Mouse (Mus musculus) frontal cortex, adult 2 months (tissue): ENCODE data around the gene Gnat3. TPM values are rescaled to one million over a fixed set of nuclear protein-coding genes. Genes with fewer than 3 reads are reported as not detected.

ENCODE experiments used
- DNase-seq, 2 experiments: peaks; one replicate each; pipeline ENCODE4 v3.0.0; 2022; ENCODE audit warnings: low spot score in 1 of 2; ENCODE audit errors: extremely low spot score in 1 of 2
- polyA plus RNA-seq: library from polyadenylated mRNA; depleted of rRNA; stranded (reverse); fragments of >200 nt; gene quantifications from 2 replicates; pipeline ENCODE4 v1.2.3, GENCODE M21; 2012; rRNA removed

Gene Gnat3
- polyA plus RNA-seq, 1 experiment, result not detected

DNA sequence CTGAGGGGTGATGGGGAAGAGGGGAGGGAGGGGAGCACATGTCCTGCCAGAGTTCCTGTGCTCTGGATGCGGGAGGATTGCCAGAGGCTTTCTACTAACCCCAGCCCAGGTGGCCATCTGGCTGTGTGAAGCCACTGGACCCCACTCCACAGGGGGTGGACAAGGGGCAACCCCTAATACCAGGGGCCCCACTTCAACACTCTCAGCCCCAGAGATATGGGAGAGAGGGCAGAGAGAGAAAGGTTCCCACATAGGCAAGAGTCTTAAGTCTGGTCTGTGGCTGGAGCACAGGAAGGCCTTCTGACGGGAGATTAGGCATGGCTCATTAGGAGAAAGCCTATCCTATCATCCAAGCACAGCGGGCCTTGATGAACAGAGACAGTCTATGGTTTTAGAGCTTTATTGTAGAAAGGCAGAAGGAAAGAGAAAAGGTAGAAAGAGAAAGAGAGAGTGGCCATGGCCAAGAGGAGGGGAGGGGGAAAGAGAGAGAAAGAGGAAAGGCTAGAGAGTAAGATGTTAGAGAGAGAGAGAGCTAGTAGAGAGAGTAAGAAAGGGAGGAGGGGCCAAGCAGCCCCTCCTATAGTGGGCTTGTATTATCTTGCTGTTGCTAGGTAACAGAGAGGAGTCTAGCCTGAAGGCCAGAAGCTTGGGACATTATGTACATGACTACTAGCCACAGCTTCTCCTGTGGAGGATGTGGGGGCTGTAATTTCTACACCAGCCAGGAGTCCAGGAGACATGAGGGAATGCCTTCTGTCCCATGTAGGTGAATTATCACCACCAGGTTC is 42.7 kb downstream of the Gnat3 start:
- no peak for DNase-seq

GRCm38 (mm10) chr5:18006157-18006556 is 43.8 kb downstream of the Gnat3 start:
- no peak for DNase-seq

GRCm38 (mm10) chr5:18007067-18007466 is 44.7 kb downstream of the Gnat3 start:
- DNase-seq, result no peak

DNA sequence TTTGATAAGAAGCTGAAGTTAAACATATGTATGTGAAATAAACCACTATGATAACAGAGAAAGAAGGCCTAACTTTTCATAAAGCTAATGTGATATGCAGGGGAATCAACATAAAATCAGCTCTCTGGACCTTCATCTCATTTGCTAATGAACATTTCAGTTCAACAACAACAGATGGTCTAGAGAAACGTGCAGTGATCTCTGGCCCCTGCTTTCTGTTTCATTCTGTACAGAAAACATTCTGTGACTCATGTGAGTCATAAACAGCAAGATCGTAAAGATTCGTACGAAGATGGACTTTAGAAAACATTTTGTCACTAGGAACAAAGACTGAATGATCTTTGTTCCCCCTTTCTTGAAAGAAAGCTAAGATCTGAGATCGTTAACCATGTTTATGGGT is 48.0 kb downstream of the Gnat3 start:
- DNase-seq, result no peak

- DNase-seq, result no peak
Measured at GRCm38 (mm10) chr5:18013196-18013595, 50.8 kb downstream of the Gnat3 start.

DNA sequence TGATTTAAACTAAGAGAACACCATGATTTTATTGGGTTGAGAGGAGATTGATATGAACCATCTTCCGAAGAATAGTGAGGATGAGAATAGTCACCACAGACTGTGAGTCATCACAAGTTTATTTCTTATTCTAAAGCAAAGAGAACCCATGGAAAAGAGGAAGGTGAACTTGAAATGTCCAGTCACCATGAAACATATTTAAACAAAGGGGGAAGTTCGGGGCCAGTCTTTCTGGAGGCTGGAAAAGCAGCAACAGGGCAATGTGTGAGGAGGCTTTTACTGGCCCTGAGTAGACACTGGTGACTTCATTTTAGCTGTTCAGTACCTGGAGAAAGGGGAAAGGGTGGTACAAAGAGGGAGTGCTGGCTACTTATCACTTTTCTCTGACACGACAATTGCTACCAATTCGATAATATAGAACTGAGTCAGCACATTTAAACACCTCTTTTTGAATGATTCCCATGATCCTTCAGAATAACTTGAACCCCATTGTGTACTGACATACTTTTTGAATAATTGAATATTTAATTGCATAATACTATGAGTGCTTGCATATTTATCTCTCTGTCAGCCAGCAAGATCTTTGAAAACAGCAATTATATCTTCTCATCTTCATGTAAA is 52.0 kb downstream of the Gnat3 start:
- DNase-seq, result no peak

DNA sequence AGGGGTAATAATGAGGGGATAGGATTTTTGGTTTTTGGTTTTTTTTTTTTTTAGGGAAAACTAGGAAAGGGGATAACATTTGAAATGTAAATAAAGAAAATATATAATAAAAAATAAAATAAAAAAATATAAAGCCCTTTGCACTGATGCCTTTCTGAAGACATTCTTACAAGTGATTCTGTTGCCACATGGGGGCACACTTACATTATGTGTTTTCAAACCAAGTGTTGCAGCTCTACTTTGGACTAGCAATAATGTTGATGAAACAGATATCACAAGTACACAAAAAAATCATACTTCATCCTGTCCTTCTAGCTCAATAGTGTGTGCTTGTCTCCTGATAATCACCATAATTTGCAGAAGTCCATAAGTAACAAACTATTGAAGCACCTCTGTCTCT is 61.0 kb downstream of the Gnat3 start:
- peak; percentile 20 to 73 for DNase-seq

- no peak for DNase-seq
Measured at GRCm38 (mm10) chr5:18027531-18027930, 65.2 kb downstream of the Gnat3 start.

DNA sequence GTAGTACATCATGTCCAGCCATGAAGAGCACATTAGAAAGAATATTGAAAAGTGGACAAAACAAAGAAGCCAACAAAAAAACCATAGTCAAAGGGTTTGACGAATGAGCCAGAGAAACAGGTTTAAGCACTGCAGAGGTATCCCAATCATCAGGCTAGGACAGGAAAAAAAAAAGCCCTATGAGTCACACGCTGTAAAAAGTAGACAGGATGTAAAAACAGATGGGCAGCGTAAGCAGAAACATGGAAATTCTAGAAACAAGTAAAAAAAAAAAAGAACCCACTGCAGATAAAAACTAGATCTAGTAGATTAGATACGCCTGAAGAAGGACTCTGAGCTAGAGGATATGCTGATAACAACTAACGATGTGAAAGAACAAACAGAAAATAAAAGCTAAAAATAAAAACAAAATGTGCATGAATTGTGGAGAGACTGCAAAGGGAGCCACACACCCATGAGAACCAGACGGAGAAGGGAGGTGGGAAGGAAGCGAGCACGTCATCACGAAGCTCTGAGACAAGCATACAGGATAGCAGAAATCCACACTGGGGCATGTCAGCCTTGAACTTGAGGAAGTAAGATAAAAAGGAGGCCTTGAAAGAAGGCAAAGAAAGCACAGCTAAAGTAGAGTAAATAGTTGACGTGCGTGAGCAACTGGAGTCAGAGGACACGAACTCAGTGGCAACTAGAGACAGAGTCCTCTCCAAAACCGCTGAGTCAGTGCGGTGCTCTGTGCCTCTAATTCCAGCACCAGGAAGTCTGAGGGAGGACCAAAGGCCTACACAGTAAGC is 73.7 kb downstream of the Gnat3 start:
- peak in 1 of 2 experiments; percentile 52 for DNase-seq

- DNase-seq, result peak in 1 of 2 experiments; percentile 77
Measured at GRCm38 (mm10) chr5:18043022-18043421, 80.7 kb downstream of the Gnat3 start.

DNA sequence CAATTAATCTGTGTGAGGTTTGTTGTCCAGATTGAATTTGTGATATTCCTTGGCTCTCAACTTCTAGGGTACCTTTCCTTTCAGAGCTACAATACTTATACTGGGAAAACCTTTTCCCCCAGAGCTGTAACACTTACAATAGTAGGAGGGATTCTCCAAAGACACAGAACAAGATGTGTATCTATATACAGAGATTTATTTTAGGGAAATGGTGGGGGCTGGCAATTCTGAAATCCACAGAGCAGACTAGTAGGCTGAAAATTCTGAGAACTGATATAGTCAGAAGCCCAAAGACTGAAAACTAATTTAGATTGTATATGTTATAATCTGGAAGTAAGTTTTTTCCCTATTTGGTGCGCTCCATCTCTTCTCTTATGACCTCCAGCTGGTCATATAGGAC is 86.5 kb downstream of the Gnat3 start:
- DNase-seq, result peak in 1 of 2 experiments; percentile 43

GRCm38 (mm10) chr5:18055323-18055722 is 93.0 kb downstream of the Gnat3 start:
- DNase-seq, result no peak

Other genes with a start within 250 kb of the Gnat3 start
- gene Cd36, start 73.7 kb upstream of the Gnat3 start, polyA plus RNA-seq, result 0.76 and 0.88 TPM in 2 replicates